ENCODE assay signal across 24 mouse cellular contexts in the genomic region with DNA sequence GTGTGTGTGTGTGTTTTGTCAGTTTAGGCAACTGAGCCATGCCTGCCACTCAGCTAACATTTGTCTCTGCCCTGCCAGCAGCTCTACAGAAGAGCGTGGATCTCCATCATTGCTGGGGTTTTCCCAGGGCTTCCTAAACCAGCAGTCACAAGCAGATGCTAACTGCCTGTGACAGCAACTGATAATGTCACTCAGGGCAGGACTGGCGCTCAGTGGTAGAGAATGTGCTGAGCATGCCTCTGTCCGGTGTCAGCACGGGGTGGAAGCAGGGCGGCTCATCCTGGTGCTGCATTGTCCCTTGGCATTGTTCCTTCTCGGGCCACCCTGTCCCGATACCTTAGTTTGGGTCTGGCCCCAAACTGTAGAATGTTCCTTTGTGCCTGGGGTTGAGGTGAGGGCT. TPM values are rescaled to one million over a fixed set of nuclear protein-coding genes. Genes with fewer than 3 reads are reported as not detected.
DNase-seq lines count a peak whose midpoint lies in the region; ATAC-seq and TF ChIP-seq lines count a peak whose summit lies in the region.
"Had no signal": no experiment of that assay in that cellular context is flagged by ENCODE, and none has a peak within 500 bp of the region (broad histone marks: within the 10 kb centered on the region; RNA-seq: fewer than 3 reads in every experiment).

No protein-coding gene starts in this region.

- H3K9me3 ChIP-seq in MEL (replicated peaks; ENCODE audit: insufficient read depth, low read length), result no peaks in the 10 kb centered on the region
- H3K9me3 ChIP-seq in liver, embryonic 11.5 days (ENCODE audit: control insufficient read depth, low read length), result no peaks in the 10 kb centered on the region
- no peaks in the 10 kb centered on the region for H3K9me3 ChIP-seq in liver, embryonic 16.5 days (replicated peaks; ENCODE audit: control insufficient read depth, low read length)
- H3K9me3 ChIP-seq: forebrain, embryonic 15.5 days; megakaryocyte, embryonic 14.5 days; midbrain, embryonic 13.5 days; neural tube, embryonic 15.5 days had no signal

- H3K36me3 ChIP-seq in MEL (ENCODE audit: control insufficient read depth in 1 of 2, insufficient read depth in 2 of 2, low read length in 2 of 2), result peaks cover 0 to 13% of the 10 kb centered on the region in 2 experiments; a peak in 2 of 4 replicates
- no peaks in the 10 kb centered on the region for H3K36me3 ChIP-seq in liver, embryonic 11.5 days (ENCODE audit: control insufficient read depth, insufficient read depth, low read length)
- H3K36me3 ChIP-seq in liver, embryonic 16.5 days (ENCODE audit: control insufficient read depth, insufficient read depth), result no peaks in the 10 kb centered on the region
- H3K36me3 ChIP-seq in thymus, adult 2 months (ENCODE audit: control insufficient read depth, insufficient read depth, low read length), result no peaks in the 10 kb centered on the region
- H3K36me3 ChIP-seq: forebrain, embryonic 15.5 days; midbrain, embryonic 13.5 days; neural tube, embryonic 15.5 days had no signal

- H3K27ac ChIP-seq in MEL (ENCODE audit: control insufficient read depth, low read depth, low read length), result no peak overlapping the region
- 0 out of 2 replicates have a peak overlapping the region, but pooled peaks have one; percentile 2 for H3K27ac ChIP-seq in liver, embryonic 11.5 days (ENCODE audit: low read depth, low read length)
- peak overlapping the region; percentile 77 for H3K27ac ChIP-seq in liver, embryonic 16.5 days (ENCODE audit: low read length)
- H3K27ac ChIP-seq in thymus, adult 2 months (ENCODE audit: control insufficient read depth, insufficient read depth, low read length), result no peak overlapping the region
- H3K27ac ChIP-seq: forebrain, embryonic 15.5 days; layer of hippocampus, adult 2 months; midbrain, embryonic 13.5 days; neural tube, embryonic 15.5 days had no signal

- no peak for TF ChIP-seq POLR2A in MEL (IDR thresholded peaks at IDR 0.05; ENCODE audit: control insufficient read depth in 1 of 2, insufficient read depth in 1 of 2, low read depth in 1 of 2, low read length in 2 of 2, poor library complexity in 1 of 2)
- TF ChIP-seq POLR2A in thymus, adult 2 months (IDR thresholded peaks at IDR 0.05; ENCODE audit: control insufficient read depth, extremely low read depth, insufficient read depth, low read length, poor library complexity), result no peak

- H3K27me3 ChIP-seq in MEL (ENCODE audit: control insufficient read depth in 1 of 2, insufficient read depth in 2 of 2, low read length in 2 of 2), result no peaks in the 10 kb centered on the region
- H3K27me3 ChIP-seq in liver, embryonic 11.5 days (replicated peaks; ENCODE audit: control insufficient read depth, insufficient read depth, low read length), result no peaks in the 10 kb centered on the region
- H3K27me3 ChIP-seq in liver, embryonic 16.5 days (ENCODE audit: control insufficient read depth, insufficient read depth, low read depth, low read length), result no peaks in the 10 kb centered on the region
- no peaks in the 10 kb centered on the region for H3K27me3 ChIP-seq in thymus, adult 2 months (ENCODE audit: control insufficient read depth, insufficient read depth, low read length)
- H3K27me3 ChIP-seq: forebrain, embryonic 15.5 days; neural tube, embryonic 15.5 days had no signal

- DNase-seq in cerebellum, adult 9-10 months, result peak; percentile 6
- no peak for DNase-seq in cerebellum, adult 11 months
- peak; percentile 24 for DNase-seq in MEL (ENCODE audit: low read depth, low spot score)
- no peak for DNase-seq in liver, embryonic 11.5 days (ENCODE audit: low spot score)
- DNase-seq in thymus, adult 2 months, result no peak
- no peak for DNase-seq in left cerebral cortex, postnatal 25 days (ENCODE audit: low spot score in 2 of 2)
- DNase-seq: adrenal gland, adult 2 months; cerebellum, adult 18-20 months; cerebellum, postnatal 14 days; heart, postnatal 14 days; kidney, adult 2 months; kidney, postnatal 36 days; lung, postnatal 36 days; retina, postnatal 1 day; right cerebral cortex, postnatal 14 days had no signal

- no peaks in the 10 kb centered on the region; the same call in 1 of the 2 replicates for H3K79me2 ChIP-seq in MEL (ENCODE audit: control insufficient read depth, insufficient read depth, low read length, poor library complexity)

- no peak overlapping the region for H3K4me3 ChIP-seq in MEL (ENCODE audit: control insufficient read depth in 1 of 2, insufficient read depth in 1 of 2, low read depth in 2 of 2, low read length in 2 of 2)
- H3K4me3 ChIP-seq in liver, embryonic 11.5 days (ENCODE audit: low read depth, low read length), result no peak overlapping the region
- H3K4me3 ChIP-seq in liver, embryonic 16.5 days (ENCODE audit: low read depth, low read length), result no peak overlapping the region
- H3K4me3 ChIP-seq in thymus, adult 2 months (ENCODE audit: control insufficient read depth, insufficient read depth, low read length), result no peak overlapping the region
- H3K4me3 ChIP-seq: forebrain, embryonic 15.5 days; layer of hippocampus, adult 2 months; megakaryocyte, embryonic 14.5 days; midbrain, embryonic 13.5 days; neural tube, embryonic 15.5 days had no signal

- peak; percentile 58 for ATAC-seq in liver, embryonic 11.5 days (replicated peaks; ENCODE audit: low FRiP score)
- peak; percentile 33 for ATAC-seq in liver, embryonic 16.5 days (ENCODE audit: low read depth)
- no peak for ATAC-seq in frontal cortex, adult (ENCODE audit: low TSS enrichment)
- ATAC-seq: activated CD4-positive, CD25-positive, alpha-beta regulatory T cell, adult 4 months; forebrain, embryonic 15.5 days; hindbrain, embryonic 16.5 days; midbrain, embryonic 13.5 days had no signal

- WGBS in liver, embryonic 11.5 days, result 71% methylated on average over 7 of the region's 7 CpGs
- 47% methylated on average over 7 of the region's 7 CpGs for WGBS in liver, embryonic 16.5 days (ENCODE audit: insufficient replicate concordance)
- WGBS in thymus, adult 2 months, result 97% methylated on average over 7 of the region's 7 CpGs

- no peak overlapping the region for H3K4me2 ChIP-seq in liver, embryonic 11.5 days
- no peak overlapping the region for H3K4me2 ChIP-seq in liver, embryonic 16.5 days (ENCODE audit: low read depth, low read length)
- H3K4me2 ChIP-seq: forebrain, embryonic 15.5 days; midbrain, embryonic 13.5 days; neural tube, embryonic 15.5 days had no signal

- TF ChIP-seq RAD21 in MEL (IDR thresholded peaks at IDR 0.05; ENCODE audit: low read depth, low read length), result no peak

- no peak overlapping the region for H3K9ac ChIP-seq in MEL (ENCODE audit: control insufficient read depth, low read depth, low read length, poor library complexity, severe bottlenecking)
- no peak overlapping the region for H3K9ac ChIP-seq in liver, embryonic 11.5 days (ENCODE audit: low read depth, low read length)
- no peak overlapping the region for H3K9ac ChIP-seq in liver, embryonic 16.5 days (ENCODE audit: low read depth, low read length)
- H3K9ac ChIP-seq: forebrain, embryonic 15.5 days; midbrain, embryonic 13.5 days; neural tube, embryonic 15.5 days had no signal

- peaks cover 5 to 23% of the 10 kb centered on the region in 2 experiments for H3K4me1 ChIP-seq in MEL (ENCODE audit: control insufficient read depth in 1 of 2, insufficient read depth in 2 of 2, low read length in 2 of 2)
- peaks cover 23% of the 10 kb centered on the region for H3K4me1 ChIP-seq in liver, embryonic 11.5 days (replicated peaks; ENCODE audit: control insufficient read depth, insufficient read depth, low read length)
- H3K4me1 ChIP-seq in liver, embryonic 16.5 days (ENCODE audit: control insufficient read depth, low read depth, low read length), result peaks cover 49% of the 10 kb centered on the region
- H3K4me1 ChIP-seq in thymus, adult 2 months (replicated peaks; ENCODE audit: control insufficient read depth, insufficient read depth, low read length), result peaks cover 14% of the 10 kb centered on the region

- TF ChIP-seq CTCF in MEL (IDR thresholded peaks at IDR 0.05 in 2 of 3, conservative IDR thresholded peaks at IDR 0.05 in 1 of 3; ENCODE audit: control insufficient read depth in 1 of 3, insufficient read depth in 1 of 3, low read depth in 2 of 3, low read length in 3 of 3, poor library complexity in 1 of 3, severe bottlenecking in 1 of 3), result no peak
- no peak for TF ChIP-seq CTCF in thymus, adult 2 months (IDR thresholded peaks at IDR 0.05; ENCODE audit: borderline replicate concordance, control insufficient read depth, extremely low read depth, insufficient read depth, low read length, poor library complexity)

- intact Hi-C loops in left cerebral cortex, postnatal 25 days (cut with DNase I), result loop anchor here (2.0 kb wide), 1 partner anchor 57 kb away; a partner anchor contains a TSS

- no peak for TF ChIP-seq EP300 in MEL (IDR thresholded peaks at IDR 0.05; ENCODE audit: low read depth in 1 of 2, low read length in 2 of 2)

RNA-seq across cellular contexts. Expression of a gene that starts 15.6 kb away (rescaled TPM):
- total RNA-seq in MEL (2012; rRNA removed), result 38.2 and 43.2 TPM in 2 replicates
- 10 to 100 TPM in 1 of 2 experiments, not detected in 1; 56.6 TPM for polyA plus RNA-seq in MEL (2012; ENCODE audit: insufficient read depth in 1 of 2, insufficient read length in 2 of 2, low read depth in 1 of 2, low replicate concordance in 2 of 2, missing spikeins in 1 of 2)
- polyA plus RNA-seq in liver, embryonic 11.5 days (2014; fragmentation: Nextera tagmentation; extraction: Ambion mirVana), result 75.9 and 77.1 TPM in 2 replicates
- 50.1 and 51.7 TPM in 2 replicates for polyA plus RNA-seq in liver, embryonic 16.5 days (2015; fragmentation: Nextera tagmentation; extraction: Ambion mirVana)
- 87.1 and 91.0 TPM in 2 replicates for polyA plus RNA-seq in thymus, adult 2 months (2012; rRNA removed)
- total RNA-seq in left cerebral cortex, postnatal 25 days (2021), result 10 to 100 TPM; 56.0 to 59.1 TPM

RNA-seq across cellular contexts. Expression of a gene that starts 15.8 kb away (rescaled TPM):
- total RNA-seq in MEL (2012; rRNA removed), result 74.2 and 78.0 TPM in 2 replicates
- polyA plus RNA-seq in MEL (2012; ENCODE audit: insufficient read depth in 1 of 2, insufficient read length in 2 of 2, low read depth in 1 of 2, low replicate concordance in 2 of 2, missing spikeins in 1 of 2), result 100 to 1,000 TPM in 1 of 2 experiments, not detected in 1; 229 TPM
- 468 and 475 TPM in 2 replicates for polyA plus RNA-seq in liver, embryonic 11.5 days (2014; fragmentation: Nextera tagmentation; extraction: Ambion mirVana)
- polyA plus RNA-seq in liver, embryonic 16.5 days (2015; fragmentation: Nextera tagmentation; extraction: Ambion mirVana), result 323 and 347 TPM in 2 replicates
- 577 and 705 TPM in 2 replicates for polyA plus RNA-seq in thymus, adult 2 months (2012; rRNA removed)
- 100 to 1,000 TPM; 549 to 574 TPM for total RNA-seq in left cerebral cortex, postnatal 25 days (2021)

RNA-seq across cellular contexts. Expression of a gene that starts 28.9 kb away (rescaled TPM):
- total RNA-seq in MEL (2012; rRNA removed), result 34.3 and 38.6 TPM in 2 replicates
- 10 to 100 TPM in 1 of 2 experiments, not detected in 1; 70.7 TPM for polyA plus RNA-seq in MEL (2012; ENCODE audit: insufficient read depth in 1 of 2, insufficient read length in 2 of 2, low read depth in 1 of 2, low replicate concordance in 2 of 2, missing spikeins in 1 of 2)
- 113 and 114 TPM in 2 replicates for polyA plus RNA-seq in liver, embryonic 11.5 days (2014; fragmentation: Nextera tagmentation; extraction: Ambion mirVana)
- 47.0 and 48.6 TPM in 2 replicates for polyA plus RNA-seq in liver, embryonic 16.5 days (2015; fragmentation: Nextera tagmentation; extraction: Ambion mirVana)
- polyA plus RNA-seq in thymus, adult 2 months (2012; rRNA removed), result 50.2 and 58.6 TPM in 2 replicates
- 100 to 1,000 TPM in 1 of 2 experiments, 10 to 100 TPM in 1; 99.3 to 108 TPM for total RNA-seq in left cerebral cortex, postnatal 25 days (2021)

RNA-seq across cellular contexts. Expression of a gene that starts 42.9 kb away (rescaled TPM):
- total RNA-seq in MEL (2012; rRNA removed), result 2.6 and 4.0 TPM in 2 replicates
- 1 to 10 TPM in 1 of 2 experiments, not detected in 1; 3.1 TPM for polyA plus RNA-seq in MEL (2012; ENCODE audit: insufficient read depth in 1 of 2, insufficient read length in 2 of 2, low read depth in 1 of 2, low replicate concordance in 2 of 2, missing spikeins in 1 of 2)
- polyA plus RNA-seq in liver, embryonic 11.5 days (2014; fragmentation: Nextera tagmentation; extraction: Ambion mirVana), result 0.49 and 0.53 TPM in 2 replicates
- 0.12 and 0.53 TPM in 2 replicates for polyA plus RNA-seq in liver, embryonic 16.5 days (2015; fragmentation: Nextera tagmentation; extraction: Ambion mirVana)
- 0.50 and 0.61 TPM in 2 replicates for polyA plus RNA-seq in thymus, adult 2 months (2012; rRNA removed)
- total RNA-seq in left cerebral cortex, postnatal 25 days (2021), result 1 to 10 TPM; 1.2 to 1.5 TPM

RNA-seq across cellular contexts. Expression of a gene that starts 57.1 kb away (rescaled TPM):
- total RNA-seq in MEL (2012; rRNA removed), result 306 and 311 TPM in 2 replicates
- 100 to 1,000 TPM in 1 of 2 experiments, not detected in 1; 194 TPM for polyA plus RNA-seq in MEL (2012; ENCODE audit: insufficient read depth in 1 of 2, insufficient read length in 2 of 2, low read depth in 1 of 2, low replicate concordance in 2 of 2, missing spikeins in 1 of 2)
- polyA plus RNA-seq in liver, embryonic 11.5 days (2014; fragmentation: Nextera tagmentation; extraction: Ambion mirVana), result 321 and 354 TPM in 2 replicates
- 214 and 230 TPM in 2 replicates for polyA plus RNA-seq in liver, embryonic 16.5 days (2015; fragmentation: Nextera tagmentation; extraction: Ambion mirVana)
- 412 and 498 TPM in 2 replicates for polyA plus RNA-seq in thymus, adult 2 months (2012; rRNA removed)
- total RNA-seq in left cerebral cortex, postnatal 25 days (2021), result 100 to 1,000 TPM; 140 to 145 TPM

Comparison
In these comparisons a context has a peak if more than half of its experiments do, and no peak if none do; other contexts are left out.
1. DNase-seq: peak in cerebellum, adult 9-10 months (single experiment) and MEL (single experiment); none in cerebellum, adult 11 months (single experiment), liver, embryonic 11.5 days (single experiment), thymus, adult 2 months (single experiment) and left cerebral cortex, postnatal 25 days (0 of 2).
2. H3K27ac ChIP-seq: peak in liver, embryonic 11.5 days (single experiment) and liver, embryonic 16.5 days (single experiment); none in MEL (single experiment) and thymus, adult 2 months (single experiment).